Mouse (Mus musculus): Measurements from ENCODE around the gene Ankrd17. TPM values are rescaled to one million over a fixed set of nuclear protein-coding genes. Genes with fewer than 3 reads are reported as not detected.
A peak's percentile ranks its signal among the peaks of the same experiment; 100 is the strongest.

Ankrd17 gene
- polyA plus RNA-seq (2015; fragmentation: Nextera tagmentation; extraction: Ambion mirVana): 7.8 and 8.8 TPM in 2 replicates

- H3K4me2 ChIP-seq: peak within 1 kb of the TSS; percentile 78
- no peaks in the 10 kb centered on the region for H3K36me3 ChIP-seq (replicated peaks)
- peak within 1 kb of the TSS; percentile 99 for H3K27ac ChIP-seq (replicated peaks)
- peaks cover 29% of the 10 kb centered on the region for H3K4me1 ChIP-seq (replicated peaks)
- no peaks in the 10 kb centered on the region for H3K9me3 ChIP-seq (replicated peaks)
- H3K27me3 ChIP-seq: no peaks in the 10 kb centered on the region
- peak within 1 kb of the TSS; percentile 92 for H3K4me3 ChIP-seq (replicated peaks)
- H3K9ac ChIP-seq: peak within 1 kb of the TSS; percentile 94
- peak; percentile 86 for ATAC-seq (ENCODE audit: insufficient read depth)
- under 1% methylated on average over 86 of the region's 104 CpGs for WGBS (ENCODE audit: insufficient replicate concordance)
Observed at GRCm38 (mm10) chr5:90366121-90367066, at the start of gene Ankrd17. Gene Ankrd17 (minus strand): TSS chr5:90366577.

- 8% methylated on average over 6 of the region's 6 CpGs for WGBS (ENCODE audit: insufficient replicate concordance)
- H3K9me3 ChIP-seq (replicated peaks): no peaks in the 10 kb centered on the region
- H3K27me3 ChIP-seq: no peaks in the 10 kb centered on the region
- no peak overlapping the region for H3K4me3 ChIP-seq (replicated peaks)
- no peaks in the 10 kb centered on the region for H3K36me3 ChIP-seq (replicated peaks)
- ATAC-seq (ENCODE audit: insufficient read depth): no peak
- no peak overlapping the region for H3K9ac ChIP-seq
- peak overlapping the region; percentile 77 for H3K27ac ChIP-seq (replicated peaks)
- peaks cover 3% of the 10 kb centered on the region; the same call in 1 of the 2 replicates for H3K4me1 ChIP-seq (replicated peaks)
- H3K4me2 ChIP-seq: peak overlapping the region; percentile 26
Observed at GRCm38 (mm10) chr5:90414925-90415295, 48.5 kb upstream of the Ankrd17 start.

- Histone ChIP-seq H3K4me2 (peak overlapping the region; percentile 26; the same call in 1 of the 2 replicates), H3K9me3 (replicated peaks) (no peaks in the 10 kb centered on the region), H3K4me1 (replicated peaks) (peaks cover 3% of the 10 kb centered on the region; the same call in 1 of the 2 replicates), H3K27me3 (no peaks in the 10 kb centered on the region), H3K27ac (replicated peaks) (peak overlapping the region; percentile 77), H3K4me3 (replicated peaks) (no peak overlapping the region), H3K9ac (no peak overlapping the region), H3K36me3 (replicated peaks) (no peaks in the 10 kb centered on the region)
- ATAC-seq (ENCODE audit: insufficient read depth): peak; percentile 76
- WGBS (ENCODE audit: insufficient replicate concordance): 27% methylated on average over 8 of the region's 8 CpGs
Observed at GRCm38 (mm10) chr5:90414142-90414924, 48.0 kb upstream of the Ankrd17 start.

- no peaks in the 10 kb centered on the region for H3K27me3 ChIP-seq
- H3K36me3 ChIP-seq (replicated peaks): no peaks in the 10 kb centered on the region
- no peak overlapping the region for H3K4me3 ChIP-seq (replicated peaks)
- no peak overlapping the region for H3K4me2 ChIP-seq
- peak; percentile 56; the same call in 1 of the 2 replicates for ATAC-seq (ENCODE audit: insufficient read depth)
- H3K9me3 ChIP-seq (replicated peaks): no peaks in the 10 kb centered on the region
- H3K27ac ChIP-seq (replicated peaks): no peak overlapping the region
- H3K9ac ChIP-seq: no peak overlapping the region
- H3K4me1 ChIP-seq (replicated peaks): no peaks in the 10 kb centered on the region
- 63% methylated on average over 4 of the region's 4 CpGs for WGBS (ENCODE audit: insufficient replicate concordance)
Observed at GRCm38 (mm10) chr5:90405210-90405609, 38.8 kb upstream of the Ankrd17 start.

- Histone ChIP-seq H3K4me3 (replicated peaks) (no peak overlapping the region), H3K9me3 (replicated peaks) (no peaks in the 10 kb centered on the region), H3K27me3 (no peaks in the 10 kb centered on the region), H3K9ac (no peak overlapping the region), H3K27ac (replicated peaks) (no peak overlapping the region), H3K36me3 (replicated peaks) (no peaks in the 10 kb centered on the region), H3K4me1 (replicated peaks) (no peaks in the 10 kb centered on the region), H3K4me2 (no peak overlapping the region)
- WGBS (ENCODE audit: insufficient replicate concordance): 66% methylated on average over 4 of the region's 4 CpGs
- ATAC-seq (ENCODE audit: insufficient read depth): no peak
Observed at GRCm38 (mm10) chr5:90396817-90397216, 30.4 kb upstream of the Ankrd17 start.

DNA sequence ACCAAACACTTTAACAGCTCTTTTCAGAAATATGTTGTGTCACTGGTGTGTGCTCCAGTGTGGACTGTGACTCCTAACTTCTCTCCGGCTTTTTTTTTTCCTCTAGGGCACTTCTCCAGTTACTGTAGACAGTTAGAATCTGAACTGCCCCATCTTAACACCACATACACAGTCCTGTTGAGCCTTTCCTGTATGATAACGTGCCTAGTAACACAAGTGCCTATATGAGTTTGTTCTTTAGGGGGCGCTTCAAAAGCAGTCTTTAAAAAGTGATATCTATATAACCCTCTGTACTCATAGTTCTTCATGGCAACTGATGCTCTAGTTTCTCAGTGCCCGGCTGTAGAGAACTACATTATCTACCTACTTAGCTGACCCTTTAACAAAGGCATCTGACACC, 27.9 kb upstream of the Ankrd17 start:
- no peaks in the 10 kb centered on the region for H3K9me3 ChIP-seq (replicated peaks)

DNA sequence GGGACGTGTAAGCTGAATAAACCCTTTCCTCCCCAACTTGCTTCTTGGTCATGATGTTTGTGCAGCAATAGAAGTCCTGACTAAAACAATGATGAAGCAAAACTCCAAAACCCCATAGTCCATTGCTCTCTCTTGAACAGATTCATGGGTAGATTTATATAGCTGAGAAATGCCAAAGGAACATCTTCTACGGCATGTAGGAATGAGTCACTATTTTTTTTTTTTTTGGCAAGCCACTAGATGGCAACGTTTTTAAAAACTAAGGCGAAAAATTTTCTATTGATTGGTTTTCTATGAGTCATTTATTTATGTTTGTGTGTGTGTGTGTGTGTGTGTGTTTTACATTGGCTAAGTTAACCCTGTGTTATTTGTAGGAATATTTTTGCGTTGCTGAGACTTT, 27.4 kb upstream of the Ankrd17 start:
- ATAC-seq (ENCODE audit: insufficient read depth): no peak
- H3K9me3 ChIP-seq (replicated peaks): no peaks in the 10 kb centered on the region
- no peaks in the 10 kb centered on the region for H3K36me3 ChIP-seq (replicated peaks)
- H3K4me1 ChIP-seq (replicated peaks): no peaks in the 10 kb centered on the region
- H3K4me3 ChIP-seq (replicated peaks): no peak overlapping the region
- 47% methylated on average over 5 of the region's 5 CpGs for WGBS (ENCODE audit: insufficient replicate concordance)
- H3K27me3 ChIP-seq: no peaks in the 10 kb centered on the region
- no peak overlapping the region for H3K4me2 ChIP-seq
- no peak overlapping the region for H3K9ac ChIP-seq
- H3K27ac ChIP-seq (replicated peaks): no peak overlapping the region

More for the DNA sequence above, 27.9 kb upstream of the Ankrd17 start:
- no peak overlapping the region for H3K4me2 ChIP-seq
- 46% methylated on average over 4 of the region's 4 CpGs for WGBS (ENCODE audit: insufficient replicate concordance)
- no peak overlapping the region for H3K4me3 ChIP-seq (replicated peaks)
- no peak overlapping the region for H3K9ac ChIP-seq
- no peak overlapping the region for H3K27ac ChIP-seq (replicated peaks)
- no peak for ATAC-seq (ENCODE audit: insufficient read depth)
- no peaks in the 10 kb centered on the region for H3K4me1 ChIP-seq (replicated peaks)
- no peaks in the 10 kb centered on the region for H3K27me3 ChIP-seq
- no peaks in the 10 kb centered on the region for H3K36me3 ChIP-seq (replicated peaks)

DNA sequence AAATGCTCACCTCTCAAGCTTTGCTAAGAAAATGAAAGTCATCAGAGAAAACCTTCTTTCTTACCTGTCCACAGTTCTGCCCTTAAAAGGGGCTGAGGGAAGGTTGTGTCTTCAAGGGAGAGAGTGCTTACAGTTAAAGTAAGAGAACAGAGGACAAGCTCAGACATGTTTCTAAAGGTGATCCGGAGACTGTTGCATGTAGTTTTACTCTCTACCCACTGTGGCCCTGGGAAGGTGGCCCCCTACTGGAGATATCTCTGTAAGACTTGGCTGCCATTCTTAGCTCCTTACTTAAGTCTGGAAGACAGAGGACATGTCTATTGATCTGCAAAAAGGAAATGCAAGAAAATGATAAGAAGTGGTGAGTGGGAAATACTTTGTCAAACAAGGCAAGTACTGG, 16.7 kb upstream of the Ankrd17 start:
- peaks cover 4% of the 10 kb centered on the region; the same call in 1 of the 2 replicates for H3K27me3 ChIP-seq
- no peak overlapping the region for H3K4me3 ChIP-seq (replicated peaks)
- H3K36me3 ChIP-seq (replicated peaks): no peaks in the 10 kb centered on the region
- no peak overlapping the region for H3K27ac ChIP-seq (replicated peaks)
- no peaks in the 10 kb centered on the region for H3K9me3 ChIP-seq (replicated peaks)
- H3K4me1 ChIP-seq (replicated peaks): no peaks in the 10 kb centered on the region
- 45% methylated on average over 1 of the region's 1 CpGs for WGBS (ENCODE audit: insufficient replicate concordance)
- no peak overlapping the region for H3K4me2 ChIP-seq
- ATAC-seq (ENCODE audit: insufficient read depth): no peak
- no peak overlapping the region for H3K9ac ChIP-seq

DNA sequence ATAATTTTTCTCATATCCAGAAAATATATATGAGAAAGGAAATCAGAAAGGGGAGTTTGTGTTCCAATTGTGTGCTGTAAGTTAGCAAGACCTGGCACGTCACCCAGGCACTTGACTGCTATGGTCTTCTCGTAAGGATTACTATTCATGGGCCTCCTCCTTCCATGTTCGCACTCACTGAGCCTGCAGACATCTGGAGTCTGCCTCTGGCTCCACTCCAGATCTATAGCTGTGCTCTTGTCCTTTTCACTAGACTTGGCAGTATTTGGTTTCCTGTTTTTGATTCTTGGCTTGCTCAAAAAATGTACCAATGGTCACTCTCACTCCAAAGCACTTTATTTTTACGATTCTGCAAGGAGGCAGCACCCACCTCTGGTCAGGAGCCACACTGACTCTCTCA, 15.1 kb upstream of the Ankrd17 start:
- Histone ChIP-seq H3K4me2 (no peak overlapping the region), H3K36me3 (replicated peaks) (no peaks in the 10 kb centered on the region), H3K27me3 (peaks cover 4% of the 10 kb centered on the region; the same call in 1 of the 2 replicates), H3K9ac (no peak overlapping the region), H3K9me3 (replicated peaks) (no peaks in the 10 kb centered on the region), H3K27ac (replicated peaks) (no peak overlapping the region), H3K4me3 (replicated peaks) (no peak overlapping the region), H3K4me1 (replicated peaks) (no peaks in the 10 kb centered on the region)
- WGBS (ENCODE audit: insufficient replicate concordance): 47% methylated on average over 4 of the region's 4 CpGs
- no peak for ATAC-seq (ENCODE audit: insufficient read depth)

DNA sequence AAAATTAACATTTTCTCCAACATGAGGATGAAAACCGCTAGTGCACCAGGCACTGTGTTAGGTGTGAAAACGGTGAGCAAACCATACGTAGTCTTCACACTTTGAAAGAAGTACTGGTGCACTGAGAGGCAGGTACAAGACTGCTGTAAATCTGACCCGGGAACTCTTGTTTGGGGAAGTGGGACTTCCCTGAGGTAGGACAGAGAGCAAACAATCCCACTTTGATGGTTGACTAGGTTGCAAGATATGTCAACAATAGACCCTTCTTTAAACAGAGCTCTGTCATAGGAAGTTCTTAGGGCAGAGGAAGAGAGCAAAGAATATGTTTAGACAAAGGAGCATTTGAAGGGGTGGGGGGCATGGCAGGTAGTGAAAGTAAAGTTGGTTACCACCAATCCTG, 7.3 kb upstream of the Ankrd17 start:
- no peaks in the 10 kb centered on the region for H3K4me1 ChIP-seq (replicated peaks)

DNA sequence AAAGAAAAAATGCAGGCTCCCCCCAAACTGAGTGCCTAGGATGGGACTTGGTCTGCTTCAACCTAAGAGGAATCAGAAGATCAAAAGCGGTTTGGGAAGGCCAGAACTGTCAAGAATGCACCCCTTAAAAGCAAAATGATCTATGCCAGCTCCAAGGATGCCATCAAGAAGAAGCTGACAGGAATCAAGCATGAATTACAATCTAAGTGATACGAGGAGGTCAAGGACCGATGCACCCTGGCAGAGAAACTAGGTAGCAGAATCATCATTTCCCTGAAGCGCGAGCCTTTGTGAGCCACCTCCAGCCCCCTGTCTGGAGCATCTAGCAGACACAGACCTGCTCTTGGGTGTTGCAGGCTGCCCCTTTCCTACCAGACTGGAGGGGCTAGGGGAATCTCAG, 4.0 kb upstream of the Ankrd17 start:
- H3K27ac ChIP-seq (replicated peaks): no peak overlapping the region
- H3K9ac ChIP-seq: no peak overlapping the region
- H3K4me2 ChIP-seq: no peak overlapping the region
- H3K4me1 ChIP-seq (replicated peaks): peaks cover 11% of the 10 kb centered on the region
- WGBS (ENCODE audit: insufficient replicate concordance): 68% methylated on average over 5 of the region's 5 CpGs
- H3K4me3 ChIP-seq (replicated peaks): no peak overlapping the region
- no peak for ATAC-seq (ENCODE audit: insufficient read depth)
- no peaks in the 10 kb centered on the region for H3K9me3 ChIP-seq (replicated peaks)
- H3K27me3 ChIP-seq: no peaks in the 10 kb centered on the region
- no peaks in the 10 kb centered on the region for H3K36me3 ChIP-seq (replicated peaks)

More for the DNA sequence above, 7.3 kb upstream of the Ankrd17 start:
- H3K27ac ChIP-seq (replicated peaks): no peak overlapping the region
- peaks cover 2% of the 10 kb centered on the region; the same call in 1 of the 2 replicates for H3K27me3 ChIP-seq
- H3K9ac ChIP-seq: no peak overlapping the region
- H3K36me3 ChIP-seq (replicated peaks): no peaks in the 10 kb centered on the region
- ATAC-seq (ENCODE audit: insufficient read depth): no peak
- H3K4me3 ChIP-seq (replicated peaks): no peak overlapping the region
- WGBS (ENCODE audit: insufficient replicate concordance): 62% methylated on average over 4 of the region's 4 CpGs
- H3K9me3 ChIP-seq (replicated peaks): no peaks in the 10 kb centered on the region
- H3K4me2 ChIP-seq: no peak overlapping the region

Measured in liver, embryonic 15.5 days (tissue).